Mouse (Mus musculus): ENCODE measurements around the gene Olfr1214. TPM values are rescaled to one million over a fixed set of nuclear protein-coding genes. Genes with fewer than 3 reads are reported as not detected.

The Olfr1214 gene
- polyA plus RNA-seq, 1 experiment from 2014 or later: not detected

Other genes with a start within 250 kb of the Olfr1214 start
- gene Olfr1198, start 241.3 kb downstream of the Olfr1214 start, polyA plus RNA-seq (2014; fragmentation: Nextera tagmentation; extraction: Ambion mirVana): not detected in 2 replicates
- not detected in 2 replicates for gene Olfr1199, start 232.2 kb downstream of the Olfr1214 start, polyA plus RNA-seq (2014; fragmentation: Nextera tagmentation; extraction: Ambion mirVana)
- not detected in 2 replicates for gene Olfr1200, start 222.2 kb downstream of the Olfr1214 start, polyA plus RNA-seq (2014; fragmentation: Nextera tagmentation; extraction: Ambion mirVana)
- not detected in 2 replicates for gene Olfr1201, start 199.6 kb downstream of the Olfr1214 start, polyA plus RNA-seq (2014; fragmentation: Nextera tagmentation; extraction: Ambion mirVana)
- not detected in 2 replicates for gene Olfr1202, start 178.2 kb downstream of the Olfr1214 start, polyA plus RNA-seq (2014; fragmentation: Nextera tagmentation; extraction: Ambion mirVana)
- gene Olfr1205, start 162.9 kb downstream of the Olfr1214 start, polyA plus RNA-seq (2014; fragmentation: Nextera tagmentation; extraction: Ambion mirVana): not detected in 2 replicates
- not detected in 2 replicates for gene Olfr1204, start 143.4 kb downstream of the Olfr1214 start, polyA plus RNA-seq (2014; fragmentation: Nextera tagmentation; extraction: Ambion mirVana)
- gene Olfr1206, start 129.4 kb downstream of the Olfr1214 start, polyA plus RNA-seq (2014; fragmentation: Nextera tagmentation; extraction: Ambion mirVana): not detected in 2 replicates
- not detected in 2 replicates for gene Olfr1208, start 90.3 kb downstream of the Olfr1214 start, polyA plus RNA-seq (2014; fragmentation: Nextera tagmentation; extraction: Ambion mirVana)
- gene Olfr1209, start 77.5 kb downstream of the Olfr1214 start, polyA plus RNA-seq (2014; fragmentation: Nextera tagmentation; extraction: Ambion mirVana): not detected in 2 replicates
- gene Olfr1211, start 54.5 kb downstream of the Olfr1214 start, polyA plus RNA-seq (2014; fragmentation: Nextera tagmentation; extraction: Ambion mirVana): not detected in 2 replicates
- not detected in 2 replicates for gene Olfr1212, start 38.7 kb downstream of the Olfr1214 start, polyA plus RNA-seq (2014; fragmentation: Nextera tagmentation; extraction: Ambion mirVana)
- 0.10 TPM in 1 of 2 replicates, not detected in the other for gene Gm13762, start 12.4 kb downstream of the Olfr1214 start, polyA plus RNA-seq (2014; fragmentation: Nextera tagmentation; extraction: Ambion mirVana)
- gene Olfr1215, start 14.3 kb upstream of the Olfr1214 start, polyA plus RNA-seq (2014; fragmentation: Nextera tagmentation; extraction: Ambion mirVana): not detected in 2 replicates
- gene Olfr1216, start 25.7 kb upstream of the Olfr1214 start, polyA plus RNA-seq (2014; fragmentation: Nextera tagmentation; extraction: Ambion mirVana): not detected in 2 replicates
- gene Olfr1217, start 39.4 kb upstream of the Olfr1214 start, polyA plus RNA-seq (2014; fragmentation: Nextera tagmentation; extraction: Ambion mirVana): not detected in 2 replicates
- gene Olfr1218, start 68.5 kb upstream of the Olfr1214 start, polyA plus RNA-seq (2014; fragmentation: Nextera tagmentation; extraction: Ambion mirVana): not detected in 2 replicates
- not detected in 2 replicates for gene Olfr1219, start 90.9 kb upstream of the Olfr1214 start, polyA plus RNA-seq (2014; fragmentation: Nextera tagmentation; extraction: Ambion mirVana)
- not detected in 2 replicates for gene Olfr1220, start 114.2 kb upstream of the Olfr1214 start, polyA plus RNA-seq (2014; fragmentation: Nextera tagmentation; extraction: Ambion mirVana)
- not detected in 2 replicates for gene Olfr1221, start 124.6 kb upstream of the Olfr1214 start, polyA plus RNA-seq (2014; fragmentation: Nextera tagmentation; extraction: Ambion mirVana)
- gene Olfr1222, start 140.4 kb upstream of the Olfr1214 start, polyA plus RNA-seq (2014; fragmentation: Nextera tagmentation; extraction: Ambion mirVana): not detected in 2 replicates
- gene Olfr1223, start 158.9 kb upstream of the Olfr1214 start, polyA plus RNA-seq (2014; fragmentation: Nextera tagmentation; extraction: Ambion mirVana): not detected in 2 replicates
- not detected in 2 replicates for gene Olfr1224-ps1, start 171.4 kb upstream of the Olfr1214 start, polyA plus RNA-seq (2014; fragmentation: Nextera tagmentation; extraction: Ambion mirVana)
- not detected in 2 replicates for gene Olfr1225, start 182.0 kb upstream of the Olfr1214 start, polyA plus RNA-seq (2014; fragmentation: Nextera tagmentation; extraction: Ambion mirVana)
- gene Olfr1226, start 207.4 kb upstream of the Olfr1214 start, polyA plus RNA-seq (2014; fragmentation: Nextera tagmentation; extraction: Ambion mirVana): not detected in 2 replicates

All from hindbrain, embryonic 14.5 days (tissue).